Mouse (Mus musculus) CD4-positive, CD25-positive, alpha-beta regulatory T cell, adult 4 months (primary cell): ENCODE results near the gene Otulin. TPM values are rescaled to one million over a fixed set of nuclear protein-coding genes. Genes with fewer than 3 reads are reported as not detected.

Experiments used
- ATAC-seq: one replicate; pipeline ENCODE4 v1.8.0; 2017
- polyA plus RNA-seq, 2 experiments: library from polyadenylated mRNA; unstranded; fragments of 100-300 nt; shearing (Covaris generic); gene quantifications; one replicate each; pipeline ENCODE4 v1.2.1; 2017

Otulin gene
- polyA plus RNA-seq, 2 experiments from 2014 or later, result 10.7 to 10.8 TPM

DNA sequence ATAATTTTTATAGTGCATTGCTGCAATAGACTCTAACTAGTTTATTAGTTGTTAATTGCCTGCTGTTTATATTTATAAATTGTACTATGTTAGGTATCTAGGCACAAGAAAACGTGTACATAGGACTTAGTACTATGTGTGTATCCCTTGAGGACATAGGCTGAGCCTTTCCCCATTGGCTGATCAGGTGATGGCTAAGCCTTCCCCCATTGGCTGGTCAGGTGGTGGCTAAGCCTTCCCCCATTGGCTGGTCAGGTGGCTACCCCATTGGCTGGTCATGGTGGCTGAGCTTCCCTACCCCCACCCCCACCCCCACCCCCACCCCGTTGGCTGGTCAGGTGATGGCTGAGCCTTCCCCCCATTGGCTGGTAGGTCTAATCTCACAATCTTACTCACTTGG lies 50.6 kb downstream of the Otulin start:
- ATAC-seq, result no peak

DNA sequence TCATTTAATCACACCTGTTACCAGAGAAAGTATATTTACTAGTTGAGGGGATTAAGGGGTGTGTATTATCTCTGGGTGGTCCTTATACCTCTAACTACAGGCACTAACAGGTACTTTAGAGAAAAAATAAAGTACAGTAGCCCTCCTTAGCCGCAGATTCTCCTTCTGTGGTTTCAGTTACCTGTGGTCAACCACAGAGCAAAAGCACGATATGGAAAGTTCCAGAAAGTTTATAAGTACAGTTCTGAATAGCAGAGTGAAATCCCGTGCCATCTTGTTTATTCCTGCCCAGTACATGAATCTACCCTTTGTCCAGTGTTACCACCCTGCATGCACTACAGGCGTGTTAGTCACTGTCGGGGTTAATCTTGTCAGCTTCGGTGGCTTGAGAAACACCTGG lies 51.6 kb downstream of the Otulin start:
- ATAC-seq, result no peak

DNA sequence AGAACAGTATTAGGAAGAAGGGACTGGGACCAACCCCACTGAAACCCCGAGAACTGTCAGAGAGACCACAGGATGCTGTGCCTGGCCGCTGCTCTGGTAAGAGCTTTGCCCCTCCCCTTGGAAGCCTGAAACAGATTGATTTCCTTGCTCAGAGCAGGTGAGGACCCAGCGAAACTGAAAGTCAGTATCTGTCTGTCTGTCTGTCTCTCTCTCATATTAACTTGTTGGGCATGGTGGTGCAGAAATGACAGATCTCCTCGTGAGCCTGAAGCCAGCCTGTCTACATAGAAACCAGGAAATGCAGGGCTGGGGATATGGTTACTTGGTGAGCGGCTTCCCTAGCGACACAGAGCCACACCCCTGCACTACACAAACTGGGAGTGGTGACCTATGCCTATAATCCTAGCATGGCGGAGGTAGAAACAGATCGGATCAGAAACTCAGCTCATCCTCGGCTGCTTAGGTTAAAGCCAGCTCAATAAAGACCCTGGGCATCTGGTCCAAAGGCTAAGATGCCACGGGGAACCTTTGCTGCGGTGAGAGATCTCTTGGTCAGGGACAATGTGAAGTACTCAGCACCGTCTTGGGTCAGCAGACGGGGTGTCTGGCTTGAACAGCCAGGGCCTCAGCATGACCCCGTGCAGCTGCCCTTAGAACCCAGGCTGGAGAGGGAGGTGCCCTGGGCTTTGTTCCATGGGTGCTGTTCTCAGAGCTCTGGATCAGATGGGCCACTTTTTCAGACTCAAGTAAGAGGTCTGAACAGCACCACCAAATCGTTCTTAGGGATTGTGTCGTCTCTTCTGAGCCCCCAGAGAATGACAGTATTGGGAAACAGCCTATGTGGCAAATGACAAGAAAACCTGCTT lies 52.3 kb downstream of the Otulin start:
- ATAC-seq, result peak; percentile 75

DNA sequence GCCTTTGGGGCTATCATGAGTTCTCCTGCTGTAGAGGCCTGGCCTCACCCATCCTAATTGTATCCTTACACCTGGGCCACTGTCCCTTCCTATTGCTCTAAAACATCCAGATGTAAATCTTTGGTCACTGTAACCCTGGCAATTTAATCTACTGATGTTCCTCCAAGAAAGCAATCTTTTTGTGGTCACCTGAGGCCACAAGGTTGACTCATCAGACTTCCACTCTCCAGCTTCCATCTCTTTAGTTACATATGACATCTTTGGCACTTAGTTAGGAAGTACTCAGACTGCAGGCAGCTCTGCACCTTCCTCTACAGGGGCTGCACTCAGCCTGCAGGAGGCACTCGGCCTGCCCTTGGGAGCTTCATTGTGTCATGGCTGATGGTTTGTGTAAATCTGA lies 53.6 kb downstream of the Otulin start:
- ATAC-seq, result no peak

DNA sequence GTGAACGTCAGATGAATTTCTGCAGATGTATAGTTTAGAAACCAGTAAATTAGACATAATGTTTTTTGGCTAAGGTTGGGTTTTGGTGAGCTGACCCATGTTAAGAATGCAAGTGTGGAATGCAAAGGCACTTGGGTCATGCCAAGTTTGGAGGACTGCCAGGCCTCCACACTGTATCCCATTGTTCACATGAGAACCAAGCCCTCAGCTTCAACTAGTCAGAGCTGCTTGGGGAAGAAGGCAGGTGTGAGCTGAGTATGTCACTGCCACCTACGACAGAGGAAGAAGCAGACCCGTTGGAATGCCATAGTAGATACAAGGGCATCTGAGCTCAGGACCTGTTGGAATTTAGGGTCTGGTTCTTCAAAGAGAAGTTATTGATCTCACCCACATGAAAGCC lies 54.6 kb downstream of the Otulin start:
- no peak for ATAC-seq

DNA sequence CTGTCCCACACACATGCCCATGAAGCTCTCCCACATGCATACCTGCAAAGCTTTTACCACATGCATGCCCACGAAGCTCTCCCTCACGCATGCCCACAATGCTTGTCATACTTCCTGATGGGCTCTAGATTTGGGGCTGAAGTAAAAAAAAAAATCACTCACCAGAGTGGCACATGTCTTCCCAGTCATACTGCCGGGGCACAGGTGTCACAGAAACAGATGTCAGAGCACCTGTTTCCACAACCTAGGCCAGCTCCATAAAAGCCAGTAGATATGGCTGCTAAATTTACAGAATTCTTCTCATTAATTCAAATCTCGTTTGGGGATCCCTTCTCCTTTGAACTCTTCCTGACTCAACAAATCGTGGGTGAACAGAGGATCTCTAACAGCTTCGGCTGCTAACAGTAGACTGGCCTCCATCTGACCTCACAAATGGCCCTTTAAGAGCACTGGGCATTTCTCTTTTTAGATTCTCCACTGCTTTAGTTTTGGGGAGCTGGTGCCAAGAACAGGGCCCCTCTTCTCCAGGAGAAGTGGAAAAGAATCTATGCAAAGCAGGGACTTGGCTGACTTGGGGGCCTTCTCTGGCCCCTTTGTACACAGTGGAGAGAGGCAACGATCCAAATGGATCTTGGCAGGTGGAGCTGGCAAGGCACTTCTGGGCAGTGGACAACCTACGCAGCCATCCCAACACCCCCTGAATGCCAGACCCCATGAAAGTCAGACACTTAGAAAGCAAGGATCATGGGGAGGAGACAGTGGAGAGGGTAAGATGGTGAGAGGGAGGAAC lies 55.3 kb downstream of the Otulin start:
- ATAC-seq, result no peak

DNA sequence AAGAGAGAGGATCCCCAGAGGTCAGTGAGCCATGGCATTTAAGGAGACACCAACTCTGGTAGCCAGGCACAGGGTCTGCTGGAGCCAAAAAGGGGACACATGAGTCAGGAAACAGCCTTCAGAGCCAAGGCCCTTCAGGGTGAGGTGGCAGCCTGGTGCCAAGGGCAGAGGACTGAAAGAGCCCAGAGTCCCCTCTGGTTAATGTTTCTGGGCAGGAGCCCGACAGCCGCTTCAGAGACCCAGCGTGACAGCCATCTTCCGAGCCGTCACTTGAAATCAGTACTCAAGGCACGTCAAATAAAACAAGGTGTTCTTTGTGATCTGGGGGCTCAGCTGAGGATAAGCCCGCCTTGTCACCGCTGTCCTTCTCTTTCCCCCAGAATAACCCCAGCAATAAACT lies 59.3 kb downstream of the Otulin start:
- ATAC-seq, result no peak

DNA sequence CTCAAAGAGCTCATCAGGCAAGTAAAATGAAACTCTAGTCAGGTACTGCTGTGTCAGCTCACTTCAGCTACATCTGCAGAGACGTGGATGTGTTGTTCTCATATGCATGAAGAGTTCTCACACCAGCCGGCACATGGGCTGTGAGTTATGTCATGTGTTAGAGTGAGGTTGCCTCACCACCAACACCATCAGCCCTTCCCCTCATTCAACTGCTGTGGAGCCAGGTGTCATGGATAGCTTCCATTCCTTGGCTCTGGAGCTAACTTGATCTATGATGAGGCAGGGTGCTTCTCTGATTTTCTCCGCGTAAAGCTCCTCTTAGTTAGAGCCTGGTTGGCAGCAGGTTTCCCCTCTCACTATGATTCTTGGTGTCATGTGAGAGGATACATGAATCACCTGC lies 60.1 kb downstream of the Otulin start:
- no peak for ATAC-seq

DNA sequence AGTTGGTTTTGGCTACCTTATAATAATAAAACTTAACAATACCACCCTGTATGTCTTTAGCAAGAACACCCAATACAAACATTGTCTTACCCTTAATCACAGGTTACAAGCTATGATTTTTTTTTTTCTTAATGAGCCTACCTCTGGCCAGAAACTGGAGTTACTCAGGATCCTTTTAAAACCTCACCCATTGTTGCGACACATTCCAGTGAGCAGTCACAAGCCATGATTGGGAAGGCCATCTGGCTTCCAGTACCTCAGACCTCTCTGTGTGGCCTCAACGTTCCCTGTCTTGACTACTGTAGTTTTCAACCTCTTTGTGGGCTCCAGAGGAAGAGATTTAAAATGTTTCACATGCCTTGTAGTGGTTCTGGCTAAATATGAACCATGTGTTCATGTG lies 60.6 kb downstream of the Otulin start:
- no peak for ATAC-seq

DNA sequence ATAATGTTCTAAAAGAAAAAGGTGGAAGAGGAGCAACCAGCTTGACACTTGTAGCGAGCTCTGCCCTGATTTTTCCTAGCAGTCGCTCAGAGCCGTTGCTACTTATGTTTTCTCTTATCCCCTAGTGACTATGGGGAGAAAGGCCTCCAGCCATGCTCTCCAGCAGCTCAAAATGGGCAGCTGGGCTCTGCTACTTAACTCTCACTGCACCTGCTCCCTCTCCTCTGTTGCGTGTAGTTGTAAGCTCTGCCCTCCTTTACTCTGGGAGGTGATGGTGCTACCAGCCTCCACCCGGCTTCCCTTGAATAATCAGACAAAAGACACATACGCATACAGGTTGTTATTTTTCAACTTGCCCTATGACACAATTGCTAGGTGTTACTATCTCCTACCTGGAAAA lies 62.1 kb downstream of the Otulin start:
- no peak for ATAC-seq

DNA sequence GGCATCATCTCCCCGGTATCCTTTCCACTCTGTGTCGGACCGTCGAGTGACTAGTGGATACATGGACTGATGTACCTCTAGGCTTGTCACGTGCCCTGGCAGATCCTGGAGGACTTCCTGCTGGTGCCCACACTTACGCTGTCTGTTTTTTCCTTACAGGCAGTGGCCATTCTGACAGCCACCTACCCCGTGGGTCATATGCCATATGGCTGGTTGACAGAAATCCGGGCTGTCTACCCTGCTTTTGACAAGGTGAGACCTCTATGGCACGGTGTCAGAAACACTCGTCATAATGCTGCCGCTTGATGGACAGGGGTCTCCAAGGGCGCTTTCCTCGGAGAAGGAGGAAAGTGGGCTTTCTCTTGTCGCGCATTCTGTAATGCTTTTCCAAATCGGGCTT lies 63.1 kb downstream of the Otulin start:
- ATAC-seq, result no peak

DNA sequence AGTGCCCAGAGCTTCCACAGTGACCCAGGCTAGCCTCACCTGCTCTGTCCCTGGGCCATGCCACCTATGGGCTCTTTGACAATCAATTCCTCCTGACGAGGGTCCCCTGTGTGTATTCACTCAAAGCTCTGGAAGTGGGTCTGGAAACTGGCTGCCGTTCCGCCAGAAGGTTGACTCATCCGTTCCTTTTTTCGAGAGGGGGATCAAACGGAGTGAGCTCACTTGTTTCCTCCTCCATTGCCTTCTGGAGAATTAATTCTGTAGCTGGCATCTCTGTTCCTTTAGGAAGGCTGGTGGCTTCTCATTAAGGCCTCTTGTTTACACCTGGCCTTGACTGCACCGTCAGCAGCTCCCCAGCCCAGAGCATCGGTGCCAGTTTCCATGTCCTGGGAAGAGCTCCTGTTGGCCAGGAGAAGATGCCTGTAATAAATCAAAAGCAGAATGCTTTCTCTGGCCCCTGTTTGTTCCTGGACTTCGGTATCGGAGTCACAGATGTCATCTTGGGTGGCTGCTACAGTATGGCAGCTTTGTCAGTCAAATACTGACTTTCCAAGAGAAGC lies 64.8 kb downstream of the Otulin start:
- ATAC-seq, result no peak

DNA sequence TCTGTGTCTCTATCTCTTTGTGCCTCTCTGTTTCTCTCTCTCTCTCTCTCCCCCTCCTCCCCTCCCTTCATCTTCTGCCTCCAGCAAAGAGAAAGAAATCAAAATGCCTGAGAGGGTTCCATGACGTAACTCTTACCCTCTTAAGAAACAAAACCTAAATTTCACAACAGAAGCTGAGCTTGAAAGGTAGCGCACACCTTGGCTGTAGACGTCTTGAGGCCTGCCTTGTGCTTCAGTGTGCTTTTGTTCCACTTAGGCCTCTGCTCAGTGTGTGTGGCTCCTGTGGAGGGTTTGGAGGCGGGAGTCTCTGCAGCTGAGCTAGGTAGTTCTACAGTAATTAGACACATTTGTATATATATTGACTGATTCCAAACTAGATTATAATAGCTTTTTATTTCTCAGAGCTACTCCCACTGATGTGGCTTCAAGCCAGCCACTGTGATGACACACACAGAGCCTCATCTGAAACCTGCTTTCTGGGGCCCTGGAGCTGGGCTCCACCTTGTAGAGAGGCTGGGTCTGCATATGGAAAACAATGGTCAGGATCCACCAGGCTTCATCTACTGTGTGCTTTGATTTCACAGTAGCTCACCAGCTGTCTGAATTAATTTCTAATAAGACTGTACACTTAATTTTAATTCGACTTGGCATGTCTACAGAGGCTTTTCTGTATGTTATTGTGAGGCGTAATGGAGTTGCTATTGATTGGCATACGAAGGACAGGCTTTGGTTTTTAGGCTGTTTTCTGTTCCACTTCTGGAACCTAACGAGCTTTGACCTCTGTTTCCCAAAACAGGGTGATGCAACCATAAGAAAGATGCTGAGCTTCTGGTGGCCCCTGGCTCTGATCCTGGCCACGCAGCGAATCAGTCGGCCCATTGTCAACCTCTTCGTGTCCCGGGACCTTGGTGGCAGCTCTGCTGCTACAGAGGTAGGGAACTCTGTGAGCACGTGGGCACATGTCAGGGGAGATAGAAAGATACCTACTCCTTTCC lies 66.1 kb downstream of the Otulin start:
- peak; percentile 58 for ATAC-seq

DNA sequence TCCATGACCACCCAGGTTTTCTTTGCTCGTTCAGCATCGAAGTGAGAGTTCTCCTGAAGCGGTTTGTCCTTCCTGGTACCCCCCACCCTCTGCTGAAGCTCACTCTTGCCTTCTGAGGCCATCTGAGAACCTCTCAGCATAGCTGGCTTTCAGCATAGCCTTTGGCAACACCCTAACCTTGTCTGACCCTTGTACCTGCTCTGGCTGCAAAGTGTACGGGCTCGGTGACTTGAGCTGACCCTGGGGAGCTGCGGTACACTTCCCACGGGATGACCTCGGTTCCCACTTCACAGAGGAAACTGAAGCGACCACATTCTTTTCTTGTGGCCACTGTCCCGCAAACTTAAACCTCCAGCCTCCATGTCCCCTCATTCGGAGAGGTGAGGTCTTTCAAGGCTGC lies 70.2 kb downstream of the Otulin start:
- ATAC-seq, result no peak

DNA sequence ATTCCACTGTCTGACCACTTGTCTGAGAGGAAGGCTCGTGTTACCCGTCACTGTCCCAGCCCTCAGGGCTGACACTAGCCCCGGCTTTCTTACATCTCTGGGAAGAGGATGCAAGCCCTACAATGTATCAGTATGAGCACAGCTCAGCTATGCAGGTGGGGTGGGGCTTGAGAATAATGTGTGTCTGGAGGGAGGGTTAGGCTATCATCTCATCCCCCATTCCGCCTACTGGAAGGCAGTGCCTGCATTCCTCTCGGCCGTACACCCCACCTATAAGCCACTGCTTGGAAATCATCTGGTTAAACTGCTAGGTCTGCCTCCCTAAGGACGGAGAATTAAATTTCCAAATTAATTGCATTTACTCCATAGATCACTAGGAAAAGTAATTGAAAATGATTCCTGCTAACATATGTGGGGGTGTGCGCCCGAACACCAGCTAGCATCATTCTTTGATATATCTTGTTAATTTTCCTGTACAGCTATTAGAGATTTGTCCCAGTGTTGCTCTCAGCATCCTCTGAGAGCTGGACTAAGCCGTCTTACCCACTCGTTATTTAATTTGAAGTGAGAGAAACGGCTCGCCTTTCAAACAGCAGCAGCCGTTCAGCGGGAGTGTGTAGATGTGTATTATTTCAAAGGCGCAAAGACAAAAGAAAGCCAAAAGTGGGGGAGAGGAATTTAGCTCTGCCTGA lies 71.9 kb downstream of the Otulin start:
- ATAC-seq, result no peak

DNA sequence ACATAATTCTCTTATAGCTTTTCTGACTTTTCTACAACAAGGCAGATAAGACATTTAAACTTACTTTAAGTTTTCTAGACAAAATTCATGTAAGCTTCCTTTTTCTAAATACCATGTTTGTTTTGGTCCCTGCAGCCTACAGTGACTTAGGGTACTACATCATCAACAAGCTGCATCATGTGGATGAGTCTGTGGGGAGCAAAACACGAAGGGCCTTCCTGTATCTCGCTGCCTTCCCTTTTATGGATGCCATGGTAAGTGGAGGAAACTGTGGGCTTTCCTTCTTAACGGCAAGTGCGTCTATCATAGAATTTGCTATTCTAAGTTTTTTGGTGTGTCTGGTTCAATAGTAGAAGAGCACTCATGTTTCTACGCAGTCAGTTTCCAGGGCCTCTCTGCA lies 76.9 kb downstream of the Otulin start:
- no peak for ATAC-seq

DNA sequence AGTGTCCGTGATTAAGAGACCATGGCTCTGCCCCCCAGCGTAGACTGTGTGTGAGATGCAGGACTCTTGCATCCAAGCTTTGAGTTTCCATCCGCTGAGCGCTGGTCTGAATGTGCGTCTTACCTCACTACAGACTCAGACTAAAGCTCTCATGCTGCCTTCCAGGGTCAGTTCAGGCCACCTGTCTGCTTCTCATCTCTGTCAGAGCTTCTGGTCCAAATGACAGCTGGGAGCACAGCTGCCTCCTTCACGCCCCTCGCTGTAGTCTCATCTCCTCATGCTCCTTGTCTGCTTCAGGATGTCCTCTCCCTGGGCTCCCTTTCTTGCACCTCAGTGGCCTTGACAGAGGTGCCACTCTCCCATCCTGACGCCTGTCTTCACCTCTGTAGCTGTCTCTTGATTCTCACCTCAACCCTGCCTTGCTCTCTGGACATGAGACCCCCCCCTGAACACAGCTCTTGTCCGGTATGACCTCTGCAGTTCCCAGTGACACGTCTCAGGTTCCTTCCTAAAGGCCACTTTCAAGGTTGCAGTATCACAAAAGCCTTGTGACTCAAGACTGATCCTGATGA lies 78.3 kb downstream of the Otulin start:
- no peak for ATAC-seq

DNA sequence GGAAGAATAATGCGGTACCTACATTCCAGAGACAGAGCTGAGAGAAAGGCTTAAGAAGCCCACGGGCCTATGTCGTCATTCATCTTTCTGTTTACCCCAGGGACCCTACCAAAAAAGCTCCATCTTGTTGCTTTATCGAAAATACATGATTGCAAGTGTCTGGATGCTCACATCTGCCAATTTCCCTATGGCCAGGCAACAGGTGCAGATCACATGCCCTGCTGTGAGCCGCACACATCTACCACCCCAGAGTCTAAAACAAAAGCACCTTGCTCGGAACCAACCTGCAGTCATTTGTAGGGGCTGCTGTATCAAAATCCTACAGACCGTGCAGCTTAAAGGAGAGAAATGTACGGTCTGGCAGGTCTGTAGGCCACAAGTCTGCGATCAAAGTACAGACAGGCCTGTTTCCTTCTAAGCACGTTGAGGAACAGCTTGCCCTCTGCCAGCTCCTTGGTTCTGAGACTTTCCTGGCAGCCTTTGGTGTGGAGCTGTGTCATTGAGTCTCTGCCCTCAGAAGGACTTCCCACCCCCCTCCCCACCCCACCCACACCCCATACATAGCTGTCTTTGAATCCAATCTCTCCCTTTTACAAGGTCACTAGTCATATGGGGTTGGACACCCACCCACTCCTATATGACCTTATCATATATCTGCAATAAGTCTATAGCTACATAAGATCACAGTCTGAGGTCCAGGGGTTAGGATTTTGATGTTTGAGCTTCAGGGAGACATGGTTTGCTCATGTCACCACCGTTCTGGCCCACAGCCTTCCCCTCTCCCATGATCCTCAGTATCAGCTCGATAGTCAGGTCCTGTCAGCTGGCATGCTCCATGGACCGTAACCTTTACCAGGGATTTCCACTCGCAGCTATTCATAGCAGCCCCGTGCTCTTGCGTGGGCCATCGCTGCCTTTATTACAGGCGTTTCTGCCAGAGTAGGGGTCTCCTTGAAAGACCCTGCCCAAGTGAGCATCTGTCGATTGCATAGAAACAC lies 79.1 kb downstream of the Otulin start:
- ATAC-seq, result no peak

DNA sequence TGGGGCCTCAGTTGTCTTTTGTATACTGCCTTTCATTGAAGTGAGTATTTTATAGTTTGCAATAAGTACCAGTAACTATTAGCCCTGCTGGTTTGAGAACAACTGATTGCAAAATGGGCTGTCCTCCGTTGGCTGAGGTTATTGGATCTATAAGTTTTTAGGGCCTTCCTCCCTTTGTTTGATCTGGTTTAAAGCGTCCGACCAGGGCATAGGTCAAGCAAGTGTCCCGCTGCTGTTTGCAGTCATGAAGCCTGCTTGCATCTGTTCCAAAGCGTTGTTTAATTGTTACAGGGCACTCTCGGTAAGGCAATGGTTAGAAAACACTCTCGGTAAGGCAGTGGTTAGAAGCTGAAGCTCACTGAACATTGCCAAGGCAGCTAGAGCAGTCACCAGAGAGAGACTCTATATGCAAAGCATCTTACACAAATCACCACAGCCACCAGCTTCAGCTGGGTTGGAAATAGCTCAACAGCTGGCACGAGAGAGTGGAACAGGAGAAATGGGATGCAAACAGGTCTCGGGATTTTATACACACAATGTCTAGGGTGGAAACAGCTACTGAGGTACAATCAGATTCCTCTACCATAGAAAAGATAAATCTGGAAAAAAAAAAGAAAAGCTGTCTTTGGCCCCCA lies 80.0 kb downstream of the Otulin start:
- no peak for ATAC-seq

DNA sequence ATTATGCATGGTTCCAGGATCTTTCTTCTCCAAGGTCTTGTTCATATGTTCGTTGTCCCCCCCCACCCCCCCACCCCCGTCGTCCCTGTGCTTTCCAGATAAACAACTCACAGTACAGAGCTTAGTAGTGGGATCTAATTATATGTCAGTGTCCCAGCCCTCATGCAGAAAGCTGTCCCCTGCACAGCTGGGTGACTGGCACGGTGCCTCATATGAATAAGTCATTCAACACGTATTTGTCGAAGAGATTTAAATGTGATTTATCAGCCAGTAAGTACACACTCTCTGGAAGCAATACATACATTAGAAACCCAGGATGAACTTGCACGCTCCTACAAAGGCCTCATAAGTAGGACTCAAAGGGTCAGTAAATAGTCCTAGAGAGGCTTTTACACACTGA lies 80.6 kb downstream of the Otulin start:
- ATAC-seq, result no peak
